Mouse (Mus musculus) adrenal gland, adult 18-20 months (tissue): ENCODE measurements around the gene Cyp2t4. TPM values are rescaled to one million over a fixed set of nuclear protein-coding genes. Genes with fewer than 3 reads are reported as not detected.

Source experiments
- DNase-seq, 2 experiments: peaks; one replicate each; pipeline ENCODE4 v3.0.0; 2021 to 2022; ENCODE audit warnings: low spot score in 2 of 2
- long read RNA-seq, 2 experiments: library from polyadenylated mRNA; stranded (forward); transcript quantifications; one replicate each; pipeline ENCODE4 v2.0.0; 2021
- total RNA-seq, 2 experiments: library from RNA; stranded (reverse); gene quantifications; 1 replicate in 1 of 2; 2 replicates in 1 of 2; pipeline ENCODE4 v1.2.3; 2021

The Cyp2t4 gene
- not detected for total RNA-seq
- long read RNA-seq, experiment 1, result 0 reads
- long read RNA-seq, experiment 2, partial matches to known transcripts, result 0 of 2 reads
- long read RNA-seq, experiment 2, other reads (novel, unspliced or antisense), result 2 of 2 reads

GRCm38 (mm10) chr7:27153205-27153764 lies at the start of gene Cyp2t4:
Gene Cyp2t4 (plus strand): TSS chr7:27153714.
- no peak for DNase-seq

GRCm38 (mm10) chr7:27104882-27105281 lies 48.6 kb upstream of the Cyp2t4 start:
- DNase-seq, result no peak

DNA sequence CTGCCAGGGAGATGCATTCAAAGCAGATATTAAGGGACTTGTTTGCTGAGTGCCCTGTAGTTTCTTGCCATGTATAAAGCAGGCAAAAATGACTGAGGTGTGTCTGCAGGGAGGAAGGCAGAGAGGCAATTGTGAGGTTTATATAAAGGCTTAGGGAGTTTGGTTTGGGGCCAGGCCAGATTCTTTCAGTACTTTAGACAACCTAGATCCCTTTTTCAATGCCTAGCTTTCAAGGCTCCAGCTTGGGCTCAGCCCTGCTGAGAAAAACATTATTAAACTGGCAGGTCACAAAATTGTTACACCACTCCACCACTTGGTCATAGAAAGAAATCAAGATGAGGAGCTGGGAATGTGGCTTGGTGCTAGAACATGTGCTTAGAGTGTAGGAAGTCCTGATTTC lies 43.2 kb upstream of the Cyp2t4 start:
- DNase-seq, result no peak

DNA sequence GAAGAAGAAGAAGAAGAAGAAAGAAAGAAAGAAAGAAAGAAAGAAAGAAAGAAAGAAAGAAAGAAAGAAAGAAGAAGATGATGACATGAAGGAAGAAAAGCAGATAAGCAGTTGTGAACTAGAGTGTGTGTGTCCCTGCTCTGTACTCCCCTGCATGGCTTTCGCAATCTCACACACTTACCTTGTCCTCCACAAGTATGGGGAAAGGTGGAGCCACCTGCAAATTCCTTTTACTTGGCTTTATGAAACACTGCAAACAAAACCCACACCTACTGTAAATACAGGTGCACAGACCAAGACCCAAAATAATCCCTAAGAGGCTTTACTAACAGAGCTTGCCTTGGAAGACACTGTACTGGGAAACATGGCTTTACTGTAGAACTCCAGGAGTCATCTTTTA lies 42.5 kb upstream of the Cyp2t4 start:
- no peak for DNase-seq

DNA sequence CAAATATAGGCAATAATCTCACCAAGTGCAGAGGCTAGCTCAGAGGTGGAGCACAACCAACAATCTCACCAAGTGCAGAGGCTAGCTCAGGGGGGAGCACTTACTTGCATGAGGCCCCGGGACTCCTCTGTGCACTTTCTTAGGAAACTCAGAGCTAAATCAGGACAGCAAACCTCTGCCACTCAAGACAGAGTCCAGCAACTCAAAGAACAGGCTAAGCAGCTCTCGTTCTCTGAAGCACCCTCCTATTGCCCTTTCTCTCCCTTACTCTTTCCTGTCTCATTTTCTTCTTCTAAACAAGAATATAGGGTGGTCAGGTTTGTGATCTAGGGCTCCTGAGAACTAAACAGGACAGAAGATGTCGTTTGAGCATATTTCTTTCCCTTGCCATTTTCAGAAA lies 41.5 kb upstream of the Cyp2t4 start:
- DNase-seq, result no peak

DNA sequence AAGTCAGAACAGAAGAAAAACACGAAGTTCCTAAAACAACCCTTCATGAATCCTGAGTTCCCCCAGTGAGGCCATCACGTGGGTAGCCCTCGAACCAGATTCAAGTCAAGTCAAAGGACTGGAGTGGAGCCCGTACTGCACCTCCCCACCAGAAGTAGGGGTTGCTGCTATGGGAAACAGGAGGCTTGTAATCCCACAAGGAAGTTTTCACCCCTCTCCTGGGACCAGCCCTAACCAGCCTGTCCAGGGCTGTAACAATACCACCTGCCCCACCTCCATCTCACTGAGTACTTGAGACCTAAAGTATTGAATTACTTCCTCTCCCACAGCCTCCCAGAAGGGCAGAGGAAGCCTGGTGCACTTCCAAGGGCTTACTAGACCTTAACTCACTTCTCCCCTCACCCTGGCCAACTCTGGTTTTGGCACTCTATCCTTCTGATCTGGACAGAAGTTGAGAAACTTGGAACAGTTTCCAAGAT lies 35.4 kb upstream of the Cyp2t4 start:
- no peak for DNase-seq

DNA sequence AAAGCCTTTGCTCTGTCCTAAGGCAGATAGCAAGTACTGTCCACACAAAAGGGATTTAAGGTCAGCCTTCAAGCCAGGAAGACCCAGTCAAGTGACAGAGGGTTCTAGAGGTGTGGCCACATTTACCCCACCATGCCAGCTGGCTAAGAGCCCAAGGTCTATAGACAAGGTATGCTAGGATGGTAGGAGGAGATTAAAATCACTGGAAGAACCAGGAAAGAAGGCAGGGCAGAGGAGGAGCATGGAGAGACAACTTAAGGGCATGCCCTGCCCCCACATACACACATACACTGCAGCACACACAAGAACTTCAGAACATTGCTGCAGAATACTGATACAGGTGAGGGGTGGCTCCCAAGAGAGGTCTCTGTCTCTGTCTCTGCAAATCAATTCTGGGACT lies 33.8 kb upstream of the Cyp2t4 start, which contains the start of gene Cyp2f2:
TSS of gene Cyp2f2 (plus strand) at position 234 of the 400 bp plus-strand sequence.
- peak in 1 of 2 experiments; percentile 27 for DNase-seq

- DNase-seq, result no peak
Observed at GRCm38 (mm10) chr7:27124305-27124832, 29.1 kb upstream of the Cyp2t4 start.

DNA sequence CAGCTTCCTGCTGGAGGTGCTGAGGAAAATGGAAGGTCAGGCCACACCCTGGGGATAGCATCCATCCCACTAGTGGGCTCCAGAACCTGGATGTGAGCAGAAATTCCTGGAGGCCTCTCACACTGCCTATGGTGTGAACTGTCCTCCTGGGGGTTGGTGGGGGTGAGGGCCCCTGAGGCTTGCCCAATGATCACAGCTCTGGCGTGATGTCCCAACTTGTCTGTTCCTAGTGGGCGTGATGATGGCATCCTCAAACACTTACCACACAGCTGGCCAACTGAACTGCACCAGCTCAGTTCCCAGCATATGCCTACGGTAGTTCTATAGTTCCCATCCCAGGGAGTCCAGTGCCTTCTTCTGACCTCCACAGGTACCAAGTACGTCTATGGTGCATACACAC lies 28.5 kb upstream of the Cyp2t4 start:
- DNase-seq, result no peak

DNA sequence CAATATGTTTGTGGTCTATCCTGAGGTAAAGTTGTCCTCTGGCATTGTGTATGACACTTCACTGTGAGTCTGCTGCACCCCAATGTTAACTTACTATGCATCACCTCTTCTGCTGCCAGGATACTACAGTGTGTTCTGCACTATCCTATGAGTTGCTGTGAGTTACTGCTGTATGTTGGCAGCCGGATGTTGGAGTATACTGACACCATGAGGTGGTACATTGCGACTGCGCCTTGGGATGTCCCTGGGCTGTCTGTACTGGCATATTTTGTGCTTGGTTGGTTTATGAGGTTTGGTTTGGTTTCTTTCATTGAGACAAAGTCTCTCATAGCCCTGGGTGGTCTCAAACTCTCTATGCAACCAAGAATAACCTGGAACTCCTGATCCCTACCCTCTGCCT lies 25.4 kb upstream of the Cyp2t4 start:
- peak in 1 of 2 experiments; percentile 41 for DNase-seq

GRCm38 (mm10) chr7:27128946-27129345 lies 24.6 kb upstream of the Cyp2t4 start:
- no peak for DNase-seq

- no peak for DNase-seq
Observed at GRCm38 (mm10) chr7:27129811-27130210, 23.7 kb upstream of the Cyp2t4 start.

- DNase-seq, result no peak
Observed at GRCm38 (mm10) chr7:27130521-27131370, 22.8 kb upstream of the Cyp2t4 start.

DNA sequence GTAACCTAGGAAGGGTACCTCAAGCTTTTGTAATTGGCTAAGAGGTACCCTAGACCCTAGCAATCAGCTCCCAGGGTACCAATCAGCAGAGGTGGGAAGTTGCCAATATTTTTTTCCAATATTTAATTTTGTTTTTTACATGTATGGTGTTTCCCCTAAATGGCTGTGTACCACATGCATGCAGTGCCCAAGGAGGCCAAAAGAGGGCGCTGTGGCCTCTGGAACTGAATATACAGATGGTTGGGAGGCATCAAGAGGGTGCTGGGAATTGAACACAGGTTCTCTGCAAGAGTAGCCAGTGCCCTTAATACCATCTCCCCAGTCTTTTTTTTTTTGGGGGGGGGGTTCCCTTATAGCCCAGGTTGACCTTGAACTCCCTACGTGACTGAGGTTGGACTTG lies 22.1 kb upstream of the Cyp2t4 start:
- DNase-seq, result no peak

GRCm38 (mm10) chr7:27132588-27132987 lies 20.9 kb upstream of the Cyp2t4 start:
- peak; percentile 44 to 54 for DNase-seq

DNA sequence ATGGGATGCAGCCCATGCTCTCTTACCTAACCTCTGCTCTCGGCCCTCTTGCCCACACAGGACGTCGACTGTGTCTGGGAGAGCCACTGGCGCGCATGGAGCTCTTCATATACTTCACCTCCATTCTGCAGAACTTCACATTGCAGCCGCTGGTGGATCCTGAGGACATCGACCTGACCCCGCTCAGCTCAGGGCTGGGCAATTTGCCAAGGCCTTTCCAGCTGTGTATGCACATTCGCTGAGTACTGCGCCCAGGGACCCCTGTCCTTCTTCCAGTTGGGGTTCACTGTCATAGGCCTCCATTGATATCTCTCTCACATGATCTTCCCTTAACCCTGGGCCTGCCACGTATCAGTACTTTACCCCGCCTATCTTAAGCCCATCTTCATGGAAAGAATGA lies 20.4 kb upstream of the Cyp2t4 start:
- DNase-seq, result no peak

GRCm38 (mm10) chr7:27133757-27134156 lies 19.8 kb upstream of the Cyp2t4 start:
- DNase-seq, result no peak

DNA sequence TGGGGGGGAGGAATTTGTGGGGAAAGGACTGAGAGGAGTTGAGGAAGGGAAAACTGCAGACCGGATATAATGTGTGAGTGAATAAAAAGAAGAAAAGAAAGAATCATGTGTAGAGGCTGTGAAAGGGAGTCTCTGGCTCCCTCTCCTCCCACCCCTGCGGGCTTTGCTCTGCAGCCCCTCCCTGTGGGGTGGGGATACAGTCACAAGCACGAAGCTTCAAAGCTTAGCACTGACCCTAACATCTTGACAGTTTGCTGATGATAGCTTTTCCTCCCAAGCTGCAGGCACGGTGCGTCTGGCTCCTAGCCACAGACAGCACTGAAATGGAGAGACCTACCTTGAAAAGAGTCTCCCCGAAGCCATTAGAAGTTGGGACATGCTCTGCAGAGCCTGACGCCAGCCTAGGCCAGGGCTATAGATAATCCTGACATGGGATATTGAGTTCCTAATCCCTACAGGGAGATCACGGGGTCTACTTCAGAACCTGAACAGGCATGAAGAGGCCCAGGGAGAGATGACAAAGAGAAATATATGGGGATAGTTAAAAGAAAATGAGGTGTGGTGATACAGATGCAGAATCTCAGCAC lies 17.0 kb upstream of the Cyp2t4 start:
- no peak for DNase-seq

- DNase-seq, result no peak
Observed at GRCm38 (mm10) chr7:27156005-27156404, 2.5 kb downstream of the Cyp2t4 start.

DNA sequence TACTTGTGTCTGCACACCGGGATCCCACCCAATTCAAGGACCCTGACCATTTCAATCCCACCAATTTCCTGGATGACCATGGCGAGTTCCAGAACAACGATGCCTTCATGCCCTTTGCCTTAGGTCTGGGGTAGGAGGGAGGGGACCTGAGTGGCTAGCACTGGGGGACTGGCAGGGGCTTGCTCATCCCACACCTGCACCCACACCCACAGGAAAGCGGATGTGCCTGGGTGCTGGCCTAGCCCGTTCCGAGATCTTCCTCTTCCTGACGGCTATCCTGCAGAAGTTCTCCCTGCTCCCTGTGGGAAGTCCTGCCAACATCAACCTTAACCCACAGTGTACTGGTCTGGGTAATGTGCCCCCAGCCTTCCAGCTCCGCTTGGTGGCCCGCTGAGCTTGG lies 4.7 kb downstream of the Cyp2t4 start:
- no peak for DNase-seq

GRCm38 (mm10) chr7:27159256-27159655 lies 5.7 kb downstream of the Cyp2t4 start:
- no peak for DNase-seq

DNA sequence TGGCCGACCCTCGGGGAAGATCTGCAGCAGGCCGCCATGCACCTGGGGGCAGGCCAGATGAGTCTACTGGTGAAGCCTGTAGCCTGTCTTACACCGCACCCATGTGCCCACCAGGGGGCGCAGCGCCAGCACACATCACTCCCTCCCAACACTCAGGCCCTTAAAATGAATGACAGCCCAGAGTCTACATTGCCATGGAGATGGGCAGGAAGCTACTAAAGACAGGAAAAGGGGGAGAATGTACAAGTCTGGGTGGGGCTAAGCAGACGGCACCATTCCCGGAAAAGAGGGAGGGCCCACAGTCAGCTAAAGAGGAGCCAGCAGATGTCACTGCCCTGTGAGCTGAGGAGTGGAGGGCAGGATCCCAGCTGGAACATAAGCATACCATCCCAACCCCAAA lies 6.4 kb downstream of the Cyp2t4 start:
- peak; percentile 78 to 86 for DNase-seq
